Mouse (Mus musculus): ENCODE results near the gene B3galt1. TPM values are rescaled to one million over a fixed set of nuclear protein-coding genes. Genes with fewer than 3 reads are reported as not detected.
A peak's percentile ranks its signal among the peaks of the same experiment; 100 is the strongest.

B3galt1 gene
- 1 to 10 TPM; 4.0 to 4.1 TPM for total RNA-seq (2021)
- polyA plus RNA-seq (2012; rRNA removed), result 0.18 and 0.19 TPM in 2 replicates
- long read RNA-seq, partial matches to known transcripts, result 0 of 1 reads
- long read RNA-seq, other reads (novel, unspliced or antisense), result 1 of 1 reads

DNA sequence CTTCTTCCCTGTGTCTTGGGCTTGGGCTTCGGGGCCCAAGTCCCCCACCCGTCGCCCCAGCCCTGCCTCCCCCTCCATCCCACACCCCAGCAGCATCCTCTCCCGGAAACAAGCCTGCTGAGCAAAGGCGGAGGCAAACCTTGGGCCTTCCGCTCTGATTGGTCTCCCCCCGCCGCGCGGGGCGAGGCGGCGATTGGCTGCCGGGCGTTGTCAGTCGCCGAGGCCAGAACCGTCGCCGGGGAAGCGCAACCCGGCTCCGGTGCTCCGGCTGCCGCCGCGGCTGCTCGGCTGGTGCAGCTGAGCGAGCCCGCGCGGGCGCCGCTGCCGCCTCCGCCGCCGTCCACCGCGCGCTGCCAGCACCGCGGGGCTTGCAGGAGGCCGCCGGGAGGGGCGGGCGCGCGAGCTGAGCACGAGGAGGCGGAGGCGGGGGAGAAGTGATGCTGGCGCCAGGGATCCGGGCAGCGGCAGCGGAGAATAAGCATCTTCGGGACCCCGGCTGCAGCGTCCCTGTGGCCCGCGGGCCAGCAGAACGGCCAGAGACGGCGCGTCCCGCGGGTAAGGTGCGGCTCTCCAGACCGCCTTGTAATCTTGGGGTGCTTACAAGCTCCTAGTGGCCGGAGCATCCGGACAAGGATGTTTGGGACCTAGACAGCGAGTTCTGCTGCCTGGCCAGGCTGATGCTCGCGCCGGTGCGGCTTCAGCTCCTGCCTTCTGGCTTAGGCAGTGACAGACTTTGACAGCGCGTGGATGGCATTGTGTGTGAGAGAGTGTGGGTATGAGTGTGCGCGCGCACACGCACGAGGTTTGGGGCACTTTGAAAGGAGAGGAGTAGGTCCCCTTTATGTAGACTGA is at the start of gene B3galt1:
Gene B3galt1, plus strand, starts transcription at position 392 of the 852 bp plus-strand sequence.
- DNase-seq, result peak; percentile 87

DNA sequence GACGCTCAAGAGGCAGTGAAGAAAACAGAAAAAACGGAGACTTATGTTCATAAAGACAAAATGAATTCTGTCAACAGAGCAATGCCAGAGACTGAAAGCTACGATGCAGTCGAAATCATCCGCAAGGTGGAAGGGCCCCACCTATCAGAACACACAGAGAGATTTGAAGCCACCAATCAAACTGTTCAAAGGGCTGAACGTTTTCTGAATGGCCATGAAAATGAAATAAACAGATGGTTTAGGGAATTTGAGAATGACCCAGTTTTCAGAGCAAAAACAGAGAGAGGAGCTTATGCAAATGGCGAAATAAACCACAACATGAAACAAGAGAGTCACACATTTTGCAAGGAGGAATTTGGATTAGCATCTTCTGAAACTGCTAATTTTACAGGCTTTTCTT is 49.3 kb upstream of the B3galt1 start:
- DNase-seq, result no peak

DNA sequence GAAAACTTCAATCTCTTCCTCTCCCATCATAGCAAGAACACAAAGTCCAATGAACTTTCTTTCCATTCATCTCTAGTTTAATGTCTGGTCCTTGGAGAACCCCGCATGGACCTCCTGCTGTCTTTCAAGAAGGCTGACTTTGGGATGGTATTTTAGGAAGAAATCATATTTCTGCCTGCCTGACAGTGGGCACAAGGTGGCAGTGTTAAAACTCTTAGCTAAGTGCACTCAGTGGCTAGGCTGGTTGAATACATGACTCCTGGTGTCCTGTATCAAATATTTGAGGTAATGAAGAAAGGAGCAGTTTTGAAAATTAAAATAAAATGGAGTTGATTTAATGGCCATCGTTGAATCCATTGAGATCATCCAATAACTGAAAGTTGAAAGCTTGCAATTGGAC is 30.3 kb upstream of the B3galt1 start:
- no peak for DNase-seq

DNA sequence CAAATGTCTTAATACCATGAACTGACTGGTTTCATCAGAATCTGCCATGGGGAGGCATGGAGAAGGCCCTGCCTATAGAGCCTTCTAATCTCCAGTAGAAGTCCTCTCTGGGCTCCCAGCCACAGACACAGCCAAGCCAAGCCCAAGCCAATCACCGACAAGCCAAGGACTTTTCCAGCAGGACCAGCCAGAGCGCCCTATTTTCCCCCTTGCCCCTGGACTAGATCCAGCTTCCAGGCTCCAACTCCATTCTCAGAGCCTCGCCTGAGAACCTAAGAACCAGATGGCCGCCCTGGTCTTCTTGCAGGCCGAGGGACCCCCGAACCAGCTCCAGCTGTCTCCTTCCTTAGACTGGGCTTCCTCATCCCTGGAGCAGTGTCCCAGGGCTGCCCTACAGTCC is 26.2 kb upstream of the B3galt1 start:
- DNase-seq, result no peak

DNA sequence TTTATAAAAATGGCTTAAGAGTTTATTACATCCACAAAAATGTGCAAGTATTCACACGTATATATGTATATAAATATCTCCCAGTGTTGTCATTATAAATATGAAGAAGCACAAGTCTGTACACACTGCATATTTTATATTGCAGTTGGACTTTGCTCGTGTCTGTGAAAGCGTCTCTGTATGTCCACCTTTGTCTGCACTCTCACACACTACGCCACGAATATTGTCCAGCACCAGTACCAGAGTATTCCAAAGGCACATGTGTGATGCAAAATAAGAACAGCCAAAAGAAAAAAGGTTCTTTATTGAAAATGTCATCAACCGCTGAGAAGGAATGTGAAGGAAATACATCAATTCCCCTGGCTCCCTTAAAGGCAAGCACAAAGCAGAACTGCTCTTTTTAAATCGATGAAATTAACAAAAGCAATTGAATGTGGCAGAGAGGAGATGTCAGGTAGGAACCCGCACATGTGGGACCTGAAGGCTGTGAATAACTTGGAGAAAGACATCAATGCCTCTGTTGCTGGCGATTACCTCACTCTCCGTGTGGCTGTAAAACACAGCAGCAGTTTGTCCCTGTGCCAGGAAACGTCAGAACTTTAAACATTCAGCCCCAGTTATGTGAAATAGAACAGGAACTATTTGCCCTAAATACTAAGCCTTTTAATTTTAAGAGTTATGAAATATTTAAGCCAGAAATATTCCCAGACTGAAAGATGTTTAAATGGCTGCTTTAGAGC is 23.5 kb upstream of the B3galt1 start:
- no peak for DNase-seq

DNA sequence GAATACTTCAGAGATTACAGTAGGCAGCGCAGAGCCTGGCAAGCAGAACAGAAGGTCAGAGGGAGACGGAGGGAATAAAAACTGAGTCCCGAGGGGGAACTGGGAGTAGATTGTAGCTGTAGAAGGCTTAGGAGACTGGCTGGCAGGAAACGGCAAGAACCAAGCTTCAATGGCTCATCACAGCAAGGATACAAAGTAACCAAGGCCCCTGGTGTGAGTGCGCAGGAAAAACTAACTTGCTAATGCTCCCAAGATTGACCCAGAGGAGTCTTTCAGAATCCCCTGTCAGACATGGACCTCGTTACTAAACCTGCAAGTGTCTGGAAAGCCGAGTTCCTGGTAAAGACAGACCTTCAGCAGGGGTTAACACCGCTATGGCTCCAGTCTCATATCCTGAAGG is 21.2 kb upstream of the B3galt1 start:
- DNase-seq, result no peak

DNA sequence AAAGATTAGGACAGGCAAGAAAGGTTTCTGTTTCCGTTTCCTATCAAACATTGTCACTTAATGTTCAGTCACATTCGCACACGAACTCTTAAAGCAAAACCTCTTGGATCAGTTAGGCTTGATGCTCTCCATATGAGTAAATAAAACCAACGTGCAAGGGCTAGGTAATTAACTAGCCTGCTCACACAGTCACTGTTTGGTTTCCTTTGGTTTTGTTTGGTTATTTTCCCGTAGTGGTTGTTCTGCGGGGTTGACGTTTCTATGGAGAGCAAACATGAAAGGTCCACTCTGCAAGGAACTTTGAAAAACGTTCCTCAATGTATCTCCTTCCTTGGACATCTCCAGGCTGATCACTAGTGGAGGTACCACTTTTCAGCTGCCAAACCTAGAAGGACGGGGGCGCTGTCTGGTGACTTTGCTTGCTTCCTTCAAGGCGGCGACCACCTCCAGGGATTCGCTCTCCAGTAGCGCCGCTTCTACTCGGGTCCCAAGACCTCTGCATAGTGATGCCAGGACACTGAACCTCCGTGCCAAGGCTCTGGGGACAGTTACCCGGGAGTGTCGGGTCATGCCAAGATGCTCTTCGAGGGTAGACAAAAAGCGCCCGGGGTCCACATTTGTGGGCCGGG is 706 bp upstream of the B3galt1 start:
- DNase-seq, result no peak

DNA sequence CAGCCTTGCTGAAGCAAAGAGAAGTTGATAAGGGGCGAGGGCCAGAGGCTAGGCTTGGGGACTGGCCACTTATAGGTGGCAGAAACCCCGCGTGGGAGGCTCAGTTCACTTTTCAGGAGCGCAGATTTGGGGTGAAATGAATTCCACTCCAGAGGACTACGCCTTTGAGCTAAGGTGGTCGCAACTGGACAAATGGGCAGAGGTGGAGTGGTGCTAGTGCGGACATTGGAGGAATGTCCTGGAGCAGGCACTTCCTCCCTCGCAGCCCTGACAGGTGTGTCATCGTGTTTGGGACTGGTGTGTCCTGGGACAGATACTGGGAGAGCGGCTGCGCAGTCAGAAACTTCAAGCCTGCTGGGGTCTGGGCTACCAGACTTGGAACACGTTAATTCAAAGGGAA is 895 bp downstream of the B3galt1 start:
- peak; percentile 2 for DNase-seq

DNA sequence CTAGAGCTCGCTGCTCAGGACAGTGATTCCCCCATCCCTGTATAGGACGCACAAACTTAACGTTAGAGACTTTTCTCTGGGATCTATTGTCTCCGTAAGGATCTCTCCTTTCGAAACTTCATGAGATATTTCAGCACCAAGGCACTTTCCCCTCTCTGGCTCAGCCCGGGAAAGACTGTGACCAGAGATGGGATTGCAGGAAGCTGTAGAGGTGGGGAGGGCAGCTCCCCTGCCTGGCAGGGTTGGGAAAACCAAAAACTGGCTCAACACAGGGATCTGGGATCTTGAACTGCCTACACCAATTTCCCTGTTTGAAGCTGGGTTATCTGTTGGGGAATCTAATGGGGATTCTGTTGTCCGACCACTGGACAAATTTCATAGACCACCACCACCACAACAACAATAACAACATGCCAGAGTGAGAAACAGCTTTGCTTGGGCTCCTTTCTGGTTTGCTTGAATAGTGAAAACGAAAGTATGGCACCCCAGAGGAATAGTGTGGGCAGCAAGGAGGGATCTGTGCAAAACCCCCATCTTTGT is 1.5 kb downstream of the B3galt1 start:
- no peak for DNase-seq

DNA sequence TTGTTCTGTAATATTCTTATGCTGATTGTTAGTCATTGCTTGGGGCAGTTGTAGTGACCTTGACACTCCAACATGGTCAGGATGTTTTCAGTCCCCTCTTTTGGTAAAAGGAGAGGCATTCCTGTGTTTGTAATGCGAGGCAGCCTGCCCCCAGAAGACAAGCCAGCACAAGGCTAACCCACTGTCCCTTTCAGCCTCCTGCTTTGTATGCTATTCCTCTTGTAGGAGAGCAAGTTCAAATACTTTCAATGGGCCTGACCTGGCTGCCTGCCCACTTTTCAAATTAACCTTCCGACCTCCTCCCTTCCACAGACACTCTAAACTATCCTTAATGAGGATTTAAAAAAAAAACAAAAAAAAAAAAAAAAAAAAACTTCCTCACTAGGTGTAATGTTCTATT is 11.0 kb downstream of the B3galt1 start:
- DNase-seq, result no peak

DNA sequence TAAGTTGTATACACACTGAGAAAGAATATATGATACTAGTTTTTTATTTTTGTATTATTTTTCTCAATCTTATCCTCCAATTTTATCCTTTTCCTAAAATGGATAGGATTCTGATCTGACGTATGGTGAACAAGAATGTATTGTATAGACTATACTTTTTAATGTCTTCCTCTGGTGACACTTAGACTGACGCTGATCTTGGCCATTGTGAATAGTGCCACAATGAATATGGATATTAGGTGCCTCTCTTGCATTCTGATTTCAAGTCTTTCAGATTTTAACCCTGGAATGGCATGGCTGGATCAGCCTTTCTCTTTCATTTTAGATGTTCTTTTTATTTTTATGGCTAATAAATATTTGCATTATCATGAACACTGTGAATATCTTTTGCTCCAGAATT is 17.4 kb downstream of the B3galt1 start:
- no peak for DNase-seq

DNA sequence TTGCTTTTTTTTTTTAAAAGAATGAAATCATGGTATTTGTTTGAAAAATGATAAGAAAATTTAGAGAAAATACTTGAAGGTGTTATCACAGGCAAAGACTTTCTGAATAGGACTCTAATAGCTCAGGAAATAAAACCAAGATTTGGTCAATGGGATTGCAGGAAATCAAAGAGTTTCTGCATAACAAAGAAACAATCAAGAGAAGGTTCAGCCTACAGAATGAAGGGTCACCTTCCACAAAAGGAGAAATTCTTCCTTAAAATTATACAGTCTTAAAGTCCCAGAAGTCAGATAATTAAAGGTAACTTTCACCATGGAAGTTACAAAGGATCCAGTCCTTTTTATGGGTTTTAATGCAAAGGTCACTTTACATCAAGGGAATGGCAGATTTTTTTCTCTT is 24.7 kb downstream of the B3galt1 start:
- DNase-seq, result no peak

DNA sequence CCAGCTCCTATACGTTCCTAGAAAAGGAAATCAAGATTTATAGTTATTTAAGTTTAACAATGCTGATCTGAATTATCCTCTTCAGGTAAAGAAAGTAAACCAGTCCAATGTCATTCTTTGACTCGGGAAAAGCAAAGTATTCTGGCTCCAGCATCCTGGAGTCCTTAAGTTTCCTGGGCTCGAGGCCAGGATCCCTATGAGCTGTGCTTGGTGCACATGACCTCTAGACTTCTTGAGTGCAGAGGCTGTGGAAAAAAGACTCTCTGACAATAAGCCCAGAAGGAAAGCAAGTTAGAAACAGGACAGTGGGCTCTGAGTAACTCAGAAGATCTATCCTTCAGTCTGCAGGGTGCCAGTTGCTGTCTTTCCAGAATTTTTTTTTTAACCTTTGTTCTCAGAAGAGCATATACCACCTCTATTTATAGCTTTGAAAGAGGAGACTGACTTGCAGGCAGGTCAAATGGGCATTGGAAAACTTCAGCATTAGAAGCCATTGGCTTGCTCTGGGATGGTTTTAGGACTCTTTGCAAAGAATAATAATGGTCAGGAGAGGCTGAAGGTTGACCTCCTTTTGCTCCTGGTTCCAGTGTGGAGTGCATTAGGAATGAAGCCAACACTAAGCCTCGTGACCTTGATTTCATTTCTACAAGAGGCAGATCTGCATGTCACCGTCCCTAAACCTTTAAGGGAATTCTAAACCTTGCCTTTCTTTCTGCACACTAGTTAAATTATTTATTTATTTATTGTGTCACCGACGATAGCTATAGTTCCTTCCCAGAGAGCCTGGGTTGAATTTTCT is 26.4 kb downstream of the B3galt1 start:
- peak; percentile 14 for DNase-seq

DNA sequence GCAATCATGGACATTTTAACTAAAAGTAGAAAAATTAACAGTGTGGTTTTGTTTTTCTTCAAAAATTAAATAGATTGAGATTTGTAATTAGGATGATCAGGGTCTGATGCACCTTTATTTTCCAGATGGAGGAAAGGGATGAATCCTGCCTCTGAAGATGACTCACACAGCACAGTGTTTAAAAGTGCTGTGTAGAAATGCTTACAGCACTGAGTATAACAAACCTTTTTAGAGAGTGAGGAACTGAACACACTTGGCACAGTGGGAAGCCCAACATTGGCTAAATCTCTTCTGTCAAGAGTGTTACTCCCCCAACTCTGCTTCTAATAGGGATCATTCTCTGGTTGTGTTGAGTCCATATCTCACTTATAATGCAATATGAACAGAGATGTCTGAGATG is 57.2 kb downstream of the B3galt1 start:
- DNase-seq, result no peak

DNA sequence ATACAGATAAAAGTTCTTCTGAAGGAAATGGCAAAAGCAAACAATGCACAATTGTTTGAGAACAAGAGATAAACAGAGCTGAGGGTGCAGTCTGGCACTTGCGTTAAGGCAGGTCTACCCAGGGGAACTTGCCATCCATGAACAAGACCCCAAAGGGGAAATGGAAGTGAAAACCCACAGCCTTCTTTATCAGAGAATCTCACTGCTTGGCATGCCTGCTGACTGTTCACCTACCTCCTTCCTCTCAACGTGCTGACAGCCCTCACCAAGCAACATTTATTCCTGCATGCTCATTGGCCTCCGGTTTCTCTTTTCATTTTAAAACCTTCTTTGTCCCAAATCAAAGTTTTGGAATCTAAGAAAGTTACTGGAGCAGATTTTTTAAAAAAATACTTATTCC is 62.0 kb downstream of the B3galt1 start:
- no peak for DNase-seq

DNA sequence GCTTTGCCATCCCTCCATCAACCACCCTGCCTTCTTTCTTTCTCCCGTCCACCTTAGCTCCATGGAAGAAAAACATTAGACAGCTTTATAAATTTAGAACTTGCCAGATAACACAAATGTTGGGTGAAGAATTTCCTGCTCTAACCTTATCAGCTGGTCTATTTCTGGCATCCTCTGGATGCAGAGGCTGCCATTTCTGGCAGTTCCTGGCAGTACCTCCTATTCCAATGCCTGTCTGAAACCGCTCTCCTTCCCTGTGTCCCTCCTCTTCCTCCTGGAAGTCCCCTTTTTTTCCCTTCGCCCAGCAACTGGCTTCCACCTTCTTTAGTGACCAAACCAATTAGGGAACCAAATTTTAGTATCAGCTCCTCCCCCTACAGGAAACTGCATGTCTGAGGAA is 62.6 kb downstream of the B3galt1 start:
- no peak for DNase-seq

DNA sequence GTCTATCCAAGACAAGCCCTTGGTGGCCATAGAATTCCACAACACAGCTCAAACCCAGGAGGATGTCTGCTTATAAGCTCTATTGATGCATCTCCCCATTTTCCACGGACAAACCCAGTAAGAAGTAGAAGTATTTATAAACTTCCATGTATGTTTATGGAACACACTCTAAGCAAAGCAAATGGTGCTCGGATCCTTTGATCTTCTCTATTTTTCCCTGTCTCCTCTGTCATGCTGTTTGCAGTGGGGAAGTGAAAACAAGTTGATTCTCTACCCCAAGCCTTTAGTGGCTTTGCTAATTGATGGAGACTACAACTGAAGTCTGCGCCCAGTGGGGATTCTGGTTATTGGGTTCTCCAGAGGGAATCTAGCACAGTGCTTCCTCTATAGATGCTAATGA is 89.2 kb downstream of the B3galt1 start:
- no peak for DNase-seq

DNA sequence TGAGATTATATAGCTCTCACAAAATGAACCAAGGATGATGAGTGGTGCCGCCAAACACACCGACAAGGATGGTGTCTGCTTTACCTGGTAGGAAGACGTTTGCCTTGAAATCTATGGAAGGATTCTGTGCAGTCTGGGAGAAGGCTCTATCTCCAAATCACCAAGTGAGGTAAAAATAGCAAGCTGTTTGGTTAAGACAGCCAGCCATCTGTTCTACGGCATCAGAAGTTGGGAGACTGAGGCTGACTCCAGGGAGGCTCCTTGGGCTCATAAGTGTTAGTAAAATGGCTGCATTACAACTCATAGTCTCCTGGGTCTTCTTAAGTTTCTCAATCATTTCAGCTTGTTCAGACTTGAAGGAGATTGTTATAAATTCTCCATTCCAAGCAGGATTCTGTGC is 91.7 kb downstream of the B3galt1 start:
- no peak for DNase-seq

DNA sequence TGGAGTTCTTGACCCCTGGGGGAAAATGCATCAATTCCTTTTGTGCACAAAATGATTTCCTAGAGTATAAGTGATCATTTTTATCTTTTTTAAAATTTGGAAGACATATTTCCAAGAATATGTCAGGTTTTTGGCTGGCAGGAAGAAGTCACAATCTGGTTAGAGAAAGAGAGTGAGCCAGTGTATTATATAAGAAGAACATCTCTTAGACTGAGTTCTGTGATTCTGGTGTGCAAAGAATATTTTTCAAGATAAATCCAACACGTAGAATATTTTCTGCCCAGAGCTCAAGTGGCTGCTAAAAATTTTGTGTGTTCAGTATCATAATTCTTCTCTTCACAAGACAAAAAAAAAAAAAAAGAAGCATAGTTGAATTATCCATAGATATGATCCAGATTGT is 92.4 kb downstream of the B3galt1 start:
- DNase-seq, result no peak

DNA sequence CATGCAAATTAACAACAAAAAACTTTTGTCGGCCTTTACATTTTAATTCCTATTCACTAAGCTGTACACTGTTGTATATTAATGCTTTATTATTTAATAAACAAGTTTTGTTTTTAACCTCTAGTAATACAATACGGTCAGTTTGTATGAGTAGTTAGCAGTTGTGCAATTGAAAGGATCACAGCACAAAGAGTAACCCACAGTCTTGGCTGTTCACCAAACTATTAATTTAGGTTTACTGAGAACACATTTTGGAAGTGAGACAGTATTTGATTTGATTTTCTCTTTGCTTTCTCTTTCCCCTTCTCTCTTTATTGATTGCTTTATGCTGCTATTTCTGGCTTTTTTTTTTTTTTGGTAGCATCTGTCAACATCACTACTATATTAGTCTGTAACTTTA is 106.0 kb downstream of the B3galt1 start:
- no peak for DNase-seq

DNA sequence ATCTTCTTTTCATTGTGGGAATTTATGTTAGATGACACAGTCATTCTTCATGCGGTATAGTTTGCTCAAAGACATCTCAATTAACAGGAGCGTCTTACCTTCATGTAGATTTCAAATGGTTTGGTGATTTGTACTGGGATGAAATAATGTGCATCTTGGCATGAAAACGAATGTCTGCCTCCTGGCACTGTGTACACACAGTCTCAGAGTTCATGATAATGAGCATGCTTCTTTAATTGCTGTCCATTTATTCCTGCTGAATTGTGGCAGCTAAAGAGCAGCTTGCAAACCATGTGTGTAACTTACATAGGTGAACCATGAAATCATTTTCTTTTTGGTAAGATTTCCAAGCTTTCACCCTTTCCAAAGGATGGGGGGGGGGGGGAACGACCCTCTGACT is 112.0 kb downstream of the B3galt1 start:
- no peak for DNase-seq

DNA sequence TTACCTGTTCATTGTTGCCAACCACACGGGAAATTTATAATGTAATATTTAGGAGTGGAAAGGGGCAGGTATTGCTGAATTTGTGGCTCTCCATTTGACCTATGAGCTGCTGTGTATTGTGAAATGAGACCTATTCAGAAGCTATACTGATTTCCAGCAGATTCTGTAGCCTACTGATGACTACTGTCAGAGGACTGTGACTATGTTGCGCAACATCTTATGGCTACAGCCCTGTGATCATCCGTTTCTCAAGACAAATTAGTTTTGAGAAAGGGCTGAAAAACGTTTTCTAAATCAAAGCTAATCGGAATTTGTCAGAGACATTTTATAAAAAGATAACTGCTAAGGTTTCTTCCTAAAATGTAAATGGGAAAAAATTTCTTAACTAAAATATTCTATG is 158.6 kb downstream of the B3galt1 start:
- DNase-seq, result no peak
